Mouse (Mus musculus) ES-Bruce4 (cell line): ENCODE measurements around the gene Syde1.

Source experiments
- CTCF ChIP-seq: IDR thresholded peaks from one replicate; pipeline ENCODE4 v1.8.1; 2011; ENCODE audit warnings: low read depth, low read length
- EP300 ChIP-seq: IDR thresholded peaks from 2 replicates; pipeline ENCODE4 v1.6.1; 2011; ENCODE audit warnings: low read depth, low read length; ENCODE audit not compliant: insufficient read depth
- POLR2A ChIP-seq: IDR thresholded peaks from one replicate; pipeline ENCODE4 v1.8.1; 2011; ENCODE audit warnings: low read length; ENCODE audit not compliant: insufficient read depth

- TF ChIP-seq POLR2A (no peak), CTCF (no peak), EP300 (no peak)
Measured at GRCm38 (mm10) chr10:78599865-78600264, 8.1 kb upstream of the Syde1 start.
